Mouse (Mus musculus) lung, postnatal 4 days (tissue): Measurements from ENCODE around the gene Cadm4.
A peak's percentile ranks its signal among the peaks of the same experiment; 100 is the strongest.

Source experiments
- DNase-seq, 2 experiments: peaks; one replicate each; pipeline ENCODE4 v3.0.0; 2021

The Cadm4 gene

GRCm38 (mm10) chr7:24533031-24533571 lies 51.3 kb downstream of the Cadm4 start:
- peak in 1 of 2 experiments; percentile 21 for DNase-seq

- DNase-seq, result no peak
These were observed 52.0 kb downstream of the Cadm4 start for GRCm38 (mm10) chr7:24533806-24534205.

- DNase-seq, result no peak
These were observed 52.5 kb downstream of the Cadm4 start for GRCm38 (mm10) chr7:24534301-24534700.

GRCm38 (mm10) chr7:24537081-24537480 lies 55.3 kb downstream of the Cadm4 start:
- no peak for DNase-seq

- DNase-seq, result no peak
These were observed 55.8 kb downstream of the Cadm4 start for GRCm38 (mm10) chr7:24537591-24537990.

- no peak for DNase-seq
These were observed 56.3 kb downstream of the Cadm4 start for GRCm38 (mm10) chr7:24538154-24538553.

GRCm38 (mm10) chr7:24538701-24539100 lies 56.9 kb downstream of the Cadm4 start:
- DNase-seq, result no peak

GRCm38 (mm10) chr7:24539686-24540085 lies 57.9 kb downstream of the Cadm4 start:
- no peak for DNase-seq

- no peak for DNase-seq
These were observed 62.7 kb downstream of the Cadm4 start for GRCm38 (mm10) chr7:24544506-24544905.

GRCm38 (mm10) chr7:24546068-24546614 lies 64.3 kb downstream of the Cadm4 start, which contains the start of the genes Pinlyp and Xrcc1:
Gene Pinlyp, minus strand, starts transcription at chr7:24546118.
Gene Xrcc1, plus strand, starts transcription at chr7:24546289.
- peak in 1 of 2 experiments; percentile 20 for DNase-seq

GRCm38 (mm10) chr7:24546634-24547389 lies 65.0 kb downstream of the Cadm4 start:
- peak; percentile 99 for DNase-seq

- DNase-seq, result peak in 1 of 2 experiments; percentile 19
These were observed 65.8 kb downstream of the Cadm4 start for GRCm38 (mm10) chr7:24547534-24548036.

- no peak for DNase-seq
These were observed 70.3 kb downstream of the Cadm4 start for GRCm38 (mm10) chr7:24551985-24552759.
